Mouse (Mus musculus): ENCODE results near the gene Pax5.

Pax5 gene

GRCm38 (mm10) chr4:44705967-44706366, 4.3 kb downstream of the Pax5 start:
- in situ Hi-C loops (cut with MboI, MseI): no loop called here

- in situ Hi-C loops (cut with MboI, MseI): no loop called here
Observed at GRCm38 (mm10) chr4:44705151-44705550, 5.1 kb downstream of the Pax5 start.

- in situ Hi-C loops (cut with MboI, MseI): no loop called here
Observed at GRCm38 (mm10) chr4:44704369-44704745, 5.9 kb downstream of the Pax5 start.

- in situ Hi-C loops (cut with MboI, MseI): no loop called here
Observed at GRCm38 (mm10) chr4:44703686-44704368, 6.5 kb downstream of the Pax5 start.

GRCm38 (mm10) chr4:44702891-44703685, 7.2 kb downstream of the Pax5 start:
- in situ Hi-C loops (cut with MboI, MseI): no loop called here

- in situ Hi-C loops (cut with MboI, MseI): no loop called here
Observed at GRCm38 (mm10) chr4:44702011-44702527, 8.2 kb downstream of the Pax5 start.

GRCm38 (mm10) chr4:44701513-44701912, 8.8 kb downstream of the Pax5 start:
- in situ Hi-C loops (cut with MboI, MseI): no loop called here

GRCm38 (mm10) chr4:44696676-44697075, 13.6 kb downstream of the Pax5 start:
- in situ Hi-C loops (cut with MboI, MseI): no loop called here

- in situ Hi-C loops (cut with MboI, MseI): no loop called here
Observed at GRCm38 (mm10) chr4:44694369-44694768, 15.9 kb downstream of the Pax5 start.

GRCm38 (mm10) chr4:44685582-44685981, 24.7 kb downstream of the Pax5 start:
- in situ Hi-C loops (cut with MboI, MseI): no loop called here

- in situ Hi-C loops (cut with MboI, MseI): no loop called here
Observed at GRCm38 (mm10) chr4:44680242-44680897, 29.9 kb downstream of the Pax5 start.

GRCm38 (mm10) chr4:44678641-44679040, 31.6 kb downstream of the Pax5 start:
- in situ Hi-C loops (cut with MboI, MseI): no loop called here

- in situ Hi-C loops (cut with MboI, MseI): no loop called here
Observed at GRCm38 (mm10) chr4:44678026-44678425, 32.3 kb downstream of the Pax5 start.

- in situ Hi-C loops (cut with MboI, MseI): no loop called here
Observed at GRCm38 (mm10) chr4:44674973-44675372, 35.3 kb downstream of the Pax5 start.

- in situ Hi-C loops (cut with MboI, MseI): no loop called here
Observed at GRCm38 (mm10) chr4:44673726-44674125, 36.6 kb downstream of the Pax5 start.

GRCm38 (mm10) chr4:44672216-44672937, 37.9 kb downstream of the Pax5 start:
- in situ Hi-C loops (cut with MboI, MseI): no loop called here

GRCm38 (mm10) chr4:44671486-44671885, 38.8 kb downstream of the Pax5 start:
- in situ Hi-C loops (cut with MboI, MseI): no loop called here

GRCm38 (mm10) chr4:44671035-44671434, 39.3 kb downstream of the Pax5 start:
- in situ Hi-C loops (cut with MboI, MseI): no loop called here

- in situ Hi-C loops (cut with MboI, MseI): no loop called here
Observed at GRCm38 (mm10) chr4:44670380-44670779, 39.9 kb downstream of the Pax5 start.

GRCm38 (mm10) chr4:44669485-44670181, 40.7 kb downstream of the Pax5 start:
- in situ Hi-C loops (cut with MboI, MseI): loop anchor here (5.0 kb wide), 1 partner anchor 102 kb away; no protein-coding TSS in a partner anchor

- in situ Hi-C loops (cut with MboI, MseI): loop anchor here (5.0 kb wide), 1 partner anchor 101 kb away; no protein-coding TSS in a partner anchor
Observed at GRCm38 (mm10) chr4:44668574-44668973, 41.7 kb downstream of the Pax5 start.

Measured in T-helper 1 cell (primary cell).